Mouse (Mus musculus) brain, embryonic 14.5 days (tissue): ENCODE measurements around the gene Tmem115. TPM values are rescaled to one million over a fixed set of nuclear protein-coding genes. Genes with fewer than 3 reads are reported as not detected.
"Not testable (repeated sequence)": the region's sequence is repeated elsewhere in the genome, so short reads cannot be mapped to it uniquely, and the experiment has no call there.

Source experiments
- DNase-seq: peaks from one replicate; pipeline ENCODE4 v3.0.0-alpha.2; 2011; ENCODE audit warnings: low read depth
- CTCF ChIP-seq: fragments of 200-500 bp; IDR thresholded peaks from 2 replicates; pipeline ENCODE4 v1.5.1; 2012; ENCODE audit warnings: inconsistent platforms, mild to moderate bottlenecking, moderate library complexity, borderline replicate concordance; ENCODE audit not compliant: insufficient read depth, insufficient read length; ENCODE audit errors: extremely low read depth
- POLR2A ChIP-seq: fragments of 200-500 bp; IDR thresholded peaks from 2 replicates; pipeline ENCODE4 v1.6.1; 2012; ENCODE audit warnings: mild to moderate bottlenecking, inconsistent platforms, borderline replicate concordance; ENCODE audit not compliant: poor library complexity, insufficient read depth, insufficient read length, severe bottlenecking; ENCODE audit errors: extremely low read depth
- polyA plus RNA-seq: library from polyadenylated mRNA; depleted of rRNA; stranded (reverse); fragments of >200 nt; gene quantifications from 2 replicates; pipeline ENCODE4 v1.2.3, GENCODE M21; 2012

The Tmem115 gene
- polyA plus RNA-seq, 1 experiment: 37.3 TPM

DNA sequence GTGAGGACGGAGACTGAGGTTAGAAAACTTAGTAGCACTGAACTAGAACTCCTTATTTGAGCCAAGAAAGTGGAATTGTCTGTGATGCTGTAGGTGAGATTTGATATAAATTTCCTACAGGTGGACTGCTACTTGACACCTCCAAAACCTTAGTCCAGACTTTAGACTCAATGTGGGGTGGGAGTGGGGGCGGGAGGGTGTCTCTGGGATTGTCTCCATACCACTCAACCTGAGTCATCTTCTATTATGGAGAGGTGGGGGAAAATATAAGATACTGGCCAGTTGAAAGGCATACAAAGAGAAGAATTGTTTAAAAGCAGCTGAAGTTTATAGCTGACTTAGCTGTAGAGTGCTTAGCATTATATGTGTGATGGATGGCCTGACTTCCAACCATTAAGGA is 22.0 kb downstream of the Tmem115 start:
- no peak for TF ChIP-seq CTCF
- TF ChIP-seq POLR2A: no peak
- no peak for DNase-seq

GRCm38 (mm10) chr9:107556346-107556745 is 22.6 kb downstream of the Tmem115 start:
- DNase-seq: no peak
- TF ChIP-seq CTCF: no peak
- TF ChIP-seq POLR2A: no peak

- no peak for TF ChIP-seq CTCF
- peak; percentile 83 for TF ChIP-seq POLR2A
- peak; percentile 97 for DNase-seq
These were observed 29.4 kb downstream of the Tmem115 start, which contains the start of gene Tusc2 for GRCm38 (mm10) chr9:107563029-107563581. Tusc2 (plus strand) TSS chr9:107563255.

DNA sequence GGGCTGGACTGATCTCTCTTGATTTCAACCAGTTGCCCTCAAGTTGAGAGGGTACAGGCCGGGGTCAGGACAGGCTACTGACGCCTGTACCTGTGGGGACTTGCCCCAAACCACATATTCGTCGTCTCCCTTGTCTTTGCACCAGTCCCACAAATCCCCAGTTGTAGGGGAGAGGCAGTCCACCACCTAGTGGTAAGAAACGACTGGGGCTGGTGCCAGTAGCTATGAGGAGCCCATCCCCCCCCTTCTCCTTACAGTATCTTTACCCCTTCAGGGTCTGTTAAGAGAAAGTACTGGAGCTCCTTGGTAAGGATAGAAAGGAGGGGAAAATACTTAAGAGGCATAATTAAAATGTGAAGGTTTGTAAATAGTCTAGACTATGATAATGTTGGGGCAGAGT is 31.8 kb downstream of the Tmem115 start:
- DNase-seq: not testable (repeated sequence)
- 0 out of 2 replicates have a peak, but pooled peaks have one; percentile 21 for TF ChIP-seq CTCF

- TF ChIP-seq CTCF (peak; percentile 81), POLR2A (no peak)
- peak; percentile 75 for DNase-seq
These were observed 32.4 kb downstream of the Tmem115 start for GRCm38 (mm10) chr9:107566041-107566709.

DNA sequence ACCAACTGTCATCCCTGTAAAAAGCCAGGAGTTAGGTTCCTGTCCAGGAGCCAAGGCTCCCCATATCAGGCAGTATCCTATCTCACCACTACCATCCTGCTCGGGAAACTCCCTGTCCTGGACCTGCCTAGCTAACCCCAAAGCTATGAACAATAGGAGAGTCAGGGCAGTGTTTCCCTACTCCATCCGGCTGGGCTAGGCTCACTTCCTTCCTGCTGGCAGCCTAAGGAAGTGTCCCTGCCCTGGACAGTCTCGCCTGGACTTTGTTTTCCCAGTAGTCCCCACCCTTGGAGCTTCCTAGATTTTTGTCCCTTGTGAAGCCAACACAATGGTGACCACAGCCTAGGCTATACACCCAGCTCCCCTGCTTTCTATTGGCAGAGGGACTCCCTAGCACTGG is 33.1 kb downstream of the Tmem115 start:
- no peak for DNase-seq
- TF ChIP-seq CTCF (no peak), POLR2A (no peak)

DNA sequence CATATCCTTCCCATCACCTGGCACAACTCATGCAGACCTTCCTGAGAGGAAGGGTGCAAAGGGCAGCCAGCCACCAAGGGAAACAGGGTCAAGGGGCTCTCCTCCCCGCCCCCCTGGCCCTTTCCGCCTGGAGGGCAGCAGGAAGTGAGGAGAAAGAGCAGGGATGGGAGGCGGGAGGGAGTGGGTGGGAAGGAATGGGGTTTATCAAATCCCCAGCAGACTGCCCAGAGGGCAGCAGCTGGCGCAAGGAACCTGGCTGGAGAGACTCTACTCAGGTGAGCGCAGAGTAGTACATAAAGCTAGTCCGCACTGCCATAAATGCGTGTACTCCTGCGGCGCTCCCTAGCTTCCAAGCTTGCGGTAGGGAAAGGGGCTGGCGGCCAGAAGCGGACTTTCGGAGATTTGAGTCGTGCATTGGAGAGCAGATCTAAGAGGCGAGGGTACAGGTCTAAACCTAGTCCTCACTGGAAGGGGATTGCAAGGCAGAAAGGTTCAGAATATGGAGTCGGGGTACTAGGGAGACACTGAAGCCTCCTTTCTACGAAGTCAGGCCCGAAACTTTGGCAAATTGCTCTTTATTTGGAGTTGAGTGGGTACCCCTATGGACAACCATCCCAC is 34.1 kb downstream of the Tmem115 start, which contains the start of gene Hyal2:
Gene Hyal2 (plus strand): TSS at position 244 of the 618 bp plus-strand sequence.
- TF ChIP-seq POLR2A: no peak
- TF ChIP-seq CTCF: no peak
- no peak for DNase-seq

- TF ChIP-seq POLR2A (peak; percentile 74; the same call in 1 of the 2 replicates), CTCF (no peak)
- DNase-seq: peak; percentile 96
These were observed 34.9 kb downstream of the Tmem115 start for GRCm38 (mm10) chr9:107568331-107569261.

DNA sequence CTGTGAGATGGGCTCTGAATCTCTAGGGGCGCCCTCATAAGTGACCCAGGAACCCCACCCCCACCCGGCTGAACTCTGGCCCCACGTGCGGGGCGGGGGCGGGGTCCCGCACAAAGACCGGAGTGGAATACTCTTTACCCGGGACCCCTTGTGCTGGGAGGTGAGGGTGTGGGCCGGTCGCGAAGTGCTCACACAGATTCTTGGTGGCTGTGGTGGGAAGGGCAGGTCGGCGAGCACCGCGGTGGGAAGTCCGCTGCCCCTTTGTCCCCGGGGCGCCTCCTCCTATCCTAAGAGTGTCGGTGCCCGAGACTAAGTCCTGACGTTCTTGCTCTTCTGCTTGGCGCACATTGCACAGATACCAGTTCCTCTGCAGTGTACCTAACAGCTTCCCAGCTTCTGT is 35.5 kb downstream of the Tmem115 start:
- TF ChIP-seq POLR2A (no peak), CTCF (no peak)
- DNase-seq: no peak

DNA sequence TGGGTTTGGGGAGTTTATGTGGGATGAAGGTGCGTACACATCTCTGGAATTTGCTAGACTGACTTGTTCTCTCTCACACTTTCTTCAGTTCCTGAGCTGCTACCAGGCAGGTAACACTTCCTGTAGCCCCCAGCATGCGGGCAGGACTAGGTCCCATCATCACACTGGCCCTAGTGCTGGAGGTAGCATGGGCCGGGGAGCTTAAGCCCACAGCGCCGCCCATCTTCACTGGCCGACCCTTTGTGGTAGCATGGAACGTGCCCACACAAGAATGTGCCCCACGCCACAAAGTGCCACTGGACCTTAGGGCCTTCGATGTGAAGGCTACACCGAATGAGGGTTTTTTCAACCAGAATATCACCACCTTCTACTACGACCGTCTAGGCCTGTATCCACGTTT is 36.3 kb downstream of the Tmem115 start:
- TF ChIP-seq CTCF (no peak), POLR2A (no peak)
- no peak for DNase-seq

DNA sequence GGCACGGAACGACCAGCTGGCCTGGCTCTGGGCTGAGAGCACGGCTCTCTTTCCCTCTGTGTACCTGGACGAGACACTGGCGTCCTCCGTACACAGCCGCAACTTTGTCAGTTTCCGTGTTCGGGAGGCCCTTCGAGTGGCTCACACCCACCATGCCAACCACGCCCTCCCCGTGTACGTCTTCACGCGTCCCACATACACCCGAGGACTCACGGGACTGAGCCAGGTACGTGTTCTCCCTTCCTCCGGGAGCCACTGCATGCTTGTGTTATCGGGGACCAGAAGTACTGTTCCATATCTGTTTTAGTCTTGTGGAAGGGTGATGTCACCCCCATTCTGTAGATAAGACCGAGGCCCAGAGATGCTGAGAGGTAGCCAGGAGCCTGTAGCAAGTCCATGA is 37.1 kb downstream of the Tmem115 start:
- TF ChIP-seq POLR2A: no peak
- no peak for TF ChIP-seq CTCF
- no peak for DNase-seq
